Mouse (Mus musculus): ENCODE data around the gene Nemp1. TPM values are rescaled to one million over a fixed set of nuclear protein-coding genes. Genes with fewer than 3 reads are reported as not detected.

Nemp1 gene
- polyA plus RNA-seq, 1 experiment from 2014 or later, result 10.6 TPM

- Histone ChIP-seq H3K4me1 (ENCODE audit: control insufficient read depth, insufficient read depth, low read length) (peaks cover 24% of the 10 kb centered on the region), H3K36me3 (ENCODE audit: control insufficient read depth, insufficient read depth, low read length) (no peaks in the 10 kb centered on the region), H3K4me2 (ENCODE audit: low read depth) (peak overlapping the region; percentile 81), H3K9ac (ENCODE audit: low read length) (peak overlapping the region; percentile 64), H3K4me3 (ENCODE audit: low read depth, low read length) (peak overlapping the region; percentile 62), H3K27ac (ENCODE audit: low read depth, low read length) (peak overlapping the region; percentile 88), H3K27me3 (ENCODE audit: control insufficient read depth, insufficient read depth, low read length) (peaks cover 53% of the 10 kb centered on the region), H3K9me3 (ENCODE audit: control insufficient read depth, low read length) (no peaks in the 10 kb centered on the region)
- WGBS, result 2% methylated on average over 35 of the region's 35 CpGs
- peak; percentile 39; the same call in 1 of the 2 replicates for ATAC-seq (ENCODE audit: insufficient read depth, low FRiP score, low TSS enrichment)
- peak; percentile 81 for DNase-seq (ENCODE audit: low spot score)
Observed at GRCm38 (mm10) chr10:127667269-127668092, 780 bp downstream of the Nemp1 start.

GRCm38 (mm10) chr10:127668093-127669050 is 1.7 kb downstream of the Nemp1 start, which contains the start of gene Nab2:
Gene Nab2 (minus strand): TSS chr10:127668568.
- H3K4me2 ChIP-seq (ENCODE audit: low read depth), result peak within 1 kb of the TSS; percentile 81
- peaks cover 19% of the 10 kb centered on the region; the same call in 1 of the 2 replicates for H3K4me1 ChIP-seq (ENCODE audit: control insufficient read depth, insufficient read depth, low read length)
- no peaks in the 10 kb centered on the region for H3K9me3 ChIP-seq (ENCODE audit: control insufficient read depth, low read length)
- no peaks in the 10 kb centered on the region for H3K36me3 ChIP-seq (ENCODE audit: control insufficient read depth, insufficient read depth, low read length)
- peak within 1 kb of the TSS; percentile 64 for H3K9ac ChIP-seq (ENCODE audit: low read length)
- peak within 1 kb of the TSS; percentile 62 for H3K4me3 ChIP-seq (ENCODE audit: low read depth, low read length)
- H3K27me3 ChIP-seq (ENCODE audit: control insufficient read depth, insufficient read depth, low read length), result peaks cover 44% of the 10 kb centered on the region
- WGBS, result 3% methylated on average over 38 of the region's 40 CpGs
- ATAC-seq (ENCODE audit: insufficient read depth, low FRiP score, low TSS enrichment) (0 out of 2 replicates have a peak, but pooled peaks have one; percentile 22), DNase-seq (ENCODE audit: low spot score) (peak; percentile 66)
- H3K27ac ChIP-seq (ENCODE audit: low read depth, low read length), result peak within 1 kb of the TSS; percentile 88

GRCm38 (mm10) chr10:127669170-127669569 is 2.5 kb downstream of the Nemp1 start:
- Histone ChIP-seq H3K4me3 (ENCODE audit: low read depth, low read length) (no peak overlapping the region), H3K27me3 (ENCODE audit: control insufficient read depth, insufficient read depth, low read length) (peaks cover 36% of the 10 kb centered on the region), H3K4me1 (ENCODE audit: control insufficient read depth, insufficient read depth, low read length) (peaks cover 16% of the 10 kb centered on the region; the same call in 1 of the 2 replicates), H3K9me3 (ENCODE audit: control insufficient read depth, low read length) (no peaks in the 10 kb centered on the region), H3K4me2 (ENCODE audit: low read depth) (no peak overlapping the region), H3K9ac (ENCODE audit: low read length) (no peak overlapping the region), H3K27ac (ENCODE audit: low read depth, low read length) (no peak overlapping the region), H3K36me3 (ENCODE audit: control insufficient read depth, insufficient read depth, low read length) (no peaks in the 10 kb centered on the region)
- no peak for DNase-seq (ENCODE audit: low spot score)
- WGBS, result 25% methylated on average over 7 of the region's 7 CpGs
- no peak for ATAC-seq (ENCODE audit: insufficient read depth, low FRiP score, low TSS enrichment)

- no peak overlapping the region for H3K4me2 ChIP-seq (ENCODE audit: low read depth)
- no peaks in the 10 kb centered on the region for H3K9me3 ChIP-seq (ENCODE audit: control insufficient read depth, low read length)
- H3K36me3 ChIP-seq (ENCODE audit: control insufficient read depth, insufficient read depth, low read length), result no peaks in the 10 kb centered on the region
- peaks cover 16% of the 10 kb centered on the region; the same call in 1 of the 2 replicates for H3K4me1 ChIP-seq (ENCODE audit: control insufficient read depth, insufficient read depth, low read length)
- DNase-seq (ENCODE audit: low spot score), result no peak
- H3K27me3 ChIP-seq (ENCODE audit: control insufficient read depth, insufficient read depth, low read length), result peaks cover 26% of the 10 kb centered on the region
- 94% methylated on average over 2 of the region's 2 CpGs for WGBS
- H3K27ac ChIP-seq (ENCODE audit: low read depth, low read length), result no peak overlapping the region
- H3K4me3 ChIP-seq (ENCODE audit: low read depth, low read length), result no peak overlapping the region
- ATAC-seq (ENCODE audit: insufficient read depth, low FRiP score, low TSS enrichment), result no peak
- H3K9ac ChIP-seq (ENCODE audit: low read length), result no peak overlapping the region
Observed at GRCm38 (mm10) chr10:127670185-127670584, 3.5 kb downstream of the Nemp1 start.

GRCm38 (mm10) chr10:127671276-127671675 is 4.6 kb downstream of the Nemp1 start:
- Histone ChIP-seq H3K4me2 (ENCODE audit: low read depth) (no peak overlapping the region), H3K4me1 (ENCODE audit: control insufficient read depth, insufficient read depth, low read length) (peaks cover 13% of the 10 kb centered on the region; the same call in 1 of the 2 replicates), H3K4me3 (ENCODE audit: low read depth, low read length) (no peak overlapping the region), H3K27ac (ENCODE audit: low read depth, low read length) (no peak overlapping the region), H3K9ac (ENCODE audit: low read length) (no peak overlapping the region), H3K27me3 (ENCODE audit: control insufficient read depth, insufficient read depth, low read length) (peaks cover 15% of the 10 kb centered on the region), H3K9me3 (ENCODE audit: control insufficient read depth, low read length) (no peaks in the 10 kb centered on the region), H3K36me3 (ENCODE audit: control insufficient read depth, insufficient read depth, low read length) (no peaks in the 10 kb centered on the region)
- 40% methylated on average over 2 of the region's 2 CpGs for WGBS
- DNase-seq (ENCODE audit: low spot score), result no peak
- no peak for ATAC-seq (ENCODE audit: insufficient read depth, low FRiP score, low TSS enrichment)

DNA sequence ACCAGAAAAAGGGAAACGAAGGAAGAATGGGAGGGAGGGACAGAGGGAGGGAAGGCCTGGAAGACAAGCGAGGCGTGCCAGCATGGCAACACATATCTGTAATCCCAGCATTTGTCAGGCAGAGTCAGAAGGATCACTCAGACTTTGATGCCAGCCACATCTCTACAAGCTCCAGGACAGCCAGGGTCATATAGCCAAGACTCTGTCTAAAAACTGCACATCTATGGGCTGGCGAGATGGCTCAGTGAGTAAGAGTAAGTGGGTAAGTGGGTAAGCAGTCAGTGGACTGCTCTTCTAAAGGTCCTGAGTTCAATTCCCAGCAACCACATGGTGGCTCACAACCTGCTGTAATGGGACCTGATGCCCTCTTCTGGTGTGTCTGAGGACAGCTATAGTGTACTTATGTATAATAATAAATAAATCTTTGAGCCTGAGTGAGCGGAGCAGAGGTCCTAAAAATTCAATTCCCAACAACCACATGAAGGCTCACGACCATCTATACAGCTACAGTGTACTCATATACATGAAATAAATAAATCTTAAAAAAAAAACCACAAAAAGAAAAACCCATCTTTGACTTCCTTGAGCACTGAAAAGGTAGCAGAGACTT is 7.5 kb downstream of the Nemp1 start:
- no peaks in the 10 kb centered on the region; the same call in 1 of the 2 replicates for H3K4me1 ChIP-seq (ENCODE audit: control insufficient read depth, insufficient read depth, low read length)

GRCm38 (mm10) chr10:127674794-127675522 is 8.3 kb downstream of the Nemp1 start:
- no peak overlapping the region for H3K4me3 ChIP-seq (ENCODE audit: low read depth, low read length)
- H3K27ac ChIP-seq (ENCODE audit: low read depth, low read length), result no peak overlapping the region
- no peaks in the 10 kb centered on the region for H3K36me3 ChIP-seq (ENCODE audit: control insufficient read depth, insufficient read depth, low read length)
- no peaks in the 10 kb centered on the region for H3K27me3 ChIP-seq (ENCODE audit: control insufficient read depth, insufficient read depth, low read length)
- no peak for ATAC-seq (ENCODE audit: insufficient read depth, low FRiP score, low TSS enrichment)
- no peak overlapping the region for H3K9ac ChIP-seq (ENCODE audit: low read length)
- H3K4me2 ChIP-seq (ENCODE audit: low read depth), result no peak overlapping the region
- H3K4me1 ChIP-seq (ENCODE audit: control insufficient read depth, insufficient read depth, low read length), result no peaks in the 10 kb centered on the region; the same call in 1 of the 2 replicates
- no peaks in the 10 kb centered on the region for H3K9me3 ChIP-seq (ENCODE audit: control insufficient read depth, low read length)
- peak; percentile 63 for DNase-seq (ENCODE audit: low spot score)
- WGBS, result 91% methylated on average over 8 of the region's 8 CpGs

More for the DNA sequence above, 7.5 kb downstream of the Nemp1 start:
- Histone ChIP-seq H3K27ac (ENCODE audit: low read depth, low read length) (no peak overlapping the region), H3K9ac (ENCODE audit: low read length) (no peak overlapping the region), H3K27me3 (ENCODE audit: control insufficient read depth, insufficient read depth, low read length) (no peaks in the 10 kb centered on the region), H3K4me3 (ENCODE audit: low read depth, low read length) (no peak overlapping the region), H3K36me3 (ENCODE audit: control insufficient read depth, insufficient read depth, low read length) (no peaks in the 10 kb centered on the region), H3K4me2 (ENCODE audit: low read depth) (no peak overlapping the region), H3K9me3 (ENCODE audit: control insufficient read depth, low read length) (no peaks in the 10 kb centered on the region)
- DNase-seq (ENCODE audit: low spot score), result no peak
- no peak for ATAC-seq (ENCODE audit: insufficient read depth, low FRiP score, low TSS enrichment)
- WGBS, result 87% methylated on average over 6 of the region's 6 CpGs

All from neural tube, embryonic 11.5 days (tissue).